In genomic region chr4:62646556-62647248, GRCm38 (mm10) we compare ENCODE assay signal across 20 mouse cellular contexts.
DNase-seq lines count a peak whose midpoint lies in the region; ATAC-seq and TF ChIP-seq lines count a peak whose summit lies in the region.
"Had no signal": no experiment of that assay in that cellular context is flagged by ENCODE, and none has a peak within 500 bp of the region (broad histone marks: within the 10 kb centered on the region; RNA-seq: fewer than 3 reads in every experiment).

No protein-coding gene starts in this region.

- peak overlapping the region; percentile 41 for H3K27ac ChIP-seq in heart, adult 2 months
- H3K27ac ChIP-seq in heart, embryonic 11.5 days (ENCODE audit: low read depth, low read length), result no peak overlapping the region
- H3K27ac ChIP-seq in lung, postnatal 0 days (ENCODE audit: low read length), result peak overlapping the region; percentile 38; the same call in 1 of the 2 replicates
- no peak overlapping the region for H3K27ac ChIP-seq in intestine, postnatal 0 days (ENCODE audit: low read depth, low read length)
- no peak overlapping the region for H3K27ac ChIP-seq in forebrain, postnatal 0 days (ENCODE audit: low read depth, low read length)
- H3K27ac ChIP-seq: forebrain, embryonic 15.5 days; hindbrain, embryonic 12.5 days had no signal

- 61% methylated on average over 9 of the region's 9 CpGs for WGBS in heart, adult 2 months
- 63% methylated on average over 9 of the region's 9 CpGs for WGBS in heart, embryonic 11.5 days (ENCODE audit: insufficient replicate concordance)
- WGBS in lung, postnatal 0 days, result 43% methylated on average over 9 of the region's 9 CpGs
- WGBS in lung, adult 2 months, result 40% methylated on average over 9 of the region's 9 CpGs
- WGBS in intestine, postnatal 0 days, result 51% methylated on average over 9 of the region's 9 CpGs
- 77% methylated on average over 9 of the region's 9 CpGs for WGBS in forebrain, postnatal 0 days

- H3K79me2 ChIP-seq in heart, adult 2 months (replicated peaks; ENCODE audit: control insufficient read depth, insufficient read depth, low read length), result no peaks in the 10 kb centered on the region

- no peak for ATAC-seq in heart, embryonic 11.5 days (replicated peaks; ENCODE audit: insufficient number of reproducible peaks, low FRiP score, low TSS enrichment)
- ATAC-seq in lung, postnatal 0 days, result peak; percentile 75
- ATAC-seq in intestine, postnatal 0 days, result peak; percentile 24; the same call in 1 of the 2 replicates
- no peak for ATAC-seq in forebrain, postnatal 0 days
- ATAC-seq: forebrain, embryonic 15.5 days; hindbrain, embryonic 16.5 days had no signal

- TF ChIP-seq EP300 in heart, adult 2 months (IDR thresholded peaks at IDR 0.05; ENCODE audit: insufficient read depth, low read depth, low read length), result no peak
- no peak; the same call in 1 of the 2 replicates for TF ChIP-seq EP300 in lung, postnatal 0 days (IDR thresholded peaks at IDR 0.05)

- no peaks in the 10 kb centered on the region for H3K27me3 ChIP-seq in heart, adult 2 months (ENCODE audit: control insufficient read depth, insufficient read depth, low read length)
- H3K27me3 ChIP-seq in heart, embryonic 11.5 days (ENCODE audit: control insufficient read depth, insufficient read depth, low read length), result peaks cover 24% of the 10 kb centered on the region
- no peaks in the 10 kb centered on the region for H3K27me3 ChIP-seq in lung, postnatal 0 days (replicated peaks; ENCODE audit: insufficient read depth, low read length)
- no peaks in the 10 kb centered on the region for H3K27me3 ChIP-seq in intestine, postnatal 0 days (replicated peaks; ENCODE audit: control insufficient read depth, insufficient read depth, low read length)
- no peaks in the 10 kb centered on the region for H3K27me3 ChIP-seq in forebrain, postnatal 0 days (ENCODE audit: insufficient read depth, low read length)
- H3K27me3 ChIP-seq: CH12.LX; forebrain, embryonic 15.5 days had no signal

- no peak overlapping the region for H3K4me3 ChIP-seq in heart, adult 2 months
- no peak overlapping the region for H3K4me3 ChIP-seq in heart, embryonic 11.5 days (ENCODE audit: low read depth, low read length)
- H3K4me3 ChIP-seq in lung, postnatal 0 days (ENCODE audit: low read depth, low read length), result no peak overlapping the region
- H3K4me3 ChIP-seq in lung, adult 2 months (replicated peaks; ENCODE audit: extremely low read depth, low read depth, low read length), result no peak overlapping the region
- no peak overlapping the region for H3K4me3 ChIP-seq in intestine, postnatal 0 days (ENCODE audit: low read depth, low read length)
- no peak overlapping the region for H3K4me3 ChIP-seq in forebrain, postnatal 0 days (ENCODE audit: low read depth, low read length)
- H3K4me3 ChIP-seq: erythroblast, embryonic 14.5 days; forebrain, embryonic 15.5 days; hindbrain, embryonic 12.5 days had no signal

- H3K36me3 ChIP-seq in heart, adult 2 months (ENCODE audit: control insufficient read depth, insufficient read depth, low read length), result peaks cover 23% of the 10 kb centered on the region
- 0 out of 2 replicates have a peak, but pooled peaks cover 2% of the 10 kb centered on the region for H3K36me3 ChIP-seq in heart, embryonic 11.5 days (ENCODE audit: control insufficient read depth, insufficient read depth, low read length)
- H3K36me3 ChIP-seq in lung, postnatal 0 days (ENCODE audit: insufficient read depth, low read length), result no peaks in the 10 kb centered on the region
- peaks cover 43% of the 10 kb centered on the region for H3K36me3 ChIP-seq in intestine, postnatal 0 days (ENCODE audit: control insufficient read depth, insufficient read depth)
- no peaks in the 10 kb centered on the region for H3K36me3 ChIP-seq in forebrain, postnatal 0 days (ENCODE audit: insufficient read depth)
- H3K36me3 ChIP-seq: forebrain, embryonic 15.5 days; hindbrain, embryonic 12.5 days had no signal

- no peak for DNase-seq in heart, adult 2 months
- DNase-seq in lung, postnatal 0 days (ENCODE audit: low spot score), result peak; percentile 70
- no peak for DNase-seq in lung, adult 2 months
- peak; percentile 16 for DNase-seq in fat pad, adult 2 months (ENCODE audit: extremely low read depth, low read depth, low spot score)
- no peak for DNase-seq in forebrain, postnatal 0 days
- DNase-seq: adrenal gland, adult 2 months; adrenal gland, postnatal 25 days; cerebellum, adult 18-20 months; cerebellum, adult 9-11 months; cerebellum, postnatal 36 days; gastrocnemius, postnatal 10 days; heart, postnatal 10 days; heart, postnatal 4 days had no signal

- H3K4me2 ChIP-seq in heart, embryonic 11.5 days, result no peak overlapping the region
- no peak overlapping the region for H3K4me2 ChIP-seq in lung, postnatal 0 days (replicated peaks; ENCODE audit: low read depth, low read length)
- no peak overlapping the region for H3K4me2 ChIP-seq in intestine, postnatal 0 days (replicated peaks; ENCODE audit: low read depth)
- H3K4me2 ChIP-seq in forebrain, postnatal 0 days (ENCODE audit: low read depth), result no peak overlapping the region
- H3K4me2 ChIP-seq: forebrain, embryonic 15.5 days; hindbrain, embryonic 12.5 days had no signal

- no peak for TF ChIP-seq POLR2A in heart, adult 2 months (IDR thresholded peaks at IDR 0.05; ENCODE audit: insufficient read depth, low read depth, low read length)
- TF ChIP-seq POLR2A in lung, adult 2 months (IDR thresholded peaks at IDR 0.05; ENCODE audit: borderline replicate concordance, extremely low read depth, low read depth, low read length), result no peak

- no peak overlapping the region for H3K9ac ChIP-seq in heart, adult 2 months (ENCODE audit: low read depth, low read length)
- no peak overlapping the region for H3K9ac ChIP-seq in heart, embryonic 11.5 days (ENCODE audit: low read depth, low read length)
- H3K9ac ChIP-seq in lung, postnatal 0 days (replicated peaks; ENCODE audit: low read depth), result no peak overlapping the region
- no peak overlapping the region for H3K9ac ChIP-seq in intestine, postnatal 0 days (ENCODE audit: low read depth, low read length)
- H3K9ac ChIP-seq in forebrain, postnatal 0 days, result no peak overlapping the region
- H3K9ac ChIP-seq: forebrain, embryonic 15.5 days; hindbrain, embryonic 12.5 days had no signal

- H3K9me3 ChIP-seq in heart, embryonic 11.5 days (replicated peaks; ENCODE audit: control insufficient read depth, low read length), result no peaks in the 10 kb centered on the region
- H3K9me3 ChIP-seq in lung, postnatal 0 days (ENCODE audit: low read length), result no peaks in the 10 kb centered on the region
- no peaks in the 10 kb centered on the region for H3K9me3 ChIP-seq in intestine, postnatal 0 days (ENCODE audit: control insufficient read depth)
- H3K9me3 ChIP-seq in forebrain, postnatal 0 days (ENCODE audit: low read length), result no peaks in the 10 kb centered on the region
- H3K9me3 ChIP-seq: forebrain, embryonic 15.5 days; hindbrain, embryonic 12.5 days had no signal

- intact Hi-C loops in heart, adult 2 months (cut with DNase I), result no loop called here

- no peak for TF ChIP-seq CTCF in heart, adult 2 months (IDR thresholded peaks at IDR 0.05)
- no peak for TF ChIP-seq CTCF in lung, postnatal 0 days (IDR thresholded peaks at IDR 0.05)
- TF ChIP-seq CTCF in lung, adult 2 months (IDR thresholded peaks at IDR 0.05; ENCODE audit: insufficient read depth, low read length), result no peak
- no peak for TF ChIP-seq CTCF in intestine, postnatal 0 days (IDR thresholded peaks at IDR 0.05; ENCODE audit: low read depth)
- TF ChIP-seq CTCF in forebrain, postnatal 0 days (IDR thresholded peaks at IDR 0.05; ENCODE audit: low read depth), result no peak

- peaks cover 30% of the 10 kb centered on the region for H3K4me1 ChIP-seq in heart, adult 2 months (ENCODE audit: control insufficient read depth, insufficient read depth, low read length)
- H3K4me1 ChIP-seq in heart, embryonic 11.5 days (ENCODE audit: control insufficient read depth, insufficient read depth, low read length), result peaks cover 29% of the 10 kb centered on the region
- peaks cover 7% of the 10 kb centered on the region for H3K4me1 ChIP-seq in lung, postnatal 0 days (ENCODE audit: insufficient read depth, low read depth, low read length)
- peaks cover 16% of the 10 kb centered on the region for H3K4me1 ChIP-seq in lung, adult 2 months (ENCODE audit: control insufficient read depth, insufficient read depth, low read length)
- H3K4me1 ChIP-seq in intestine, postnatal 0 days (replicated peaks; ENCODE audit: control insufficient read depth, insufficient read depth, low read length), result no peaks in the 10 kb centered on the region
- no peaks in the 10 kb centered on the region for H3K4me1 ChIP-seq in forebrain, postnatal 0 days (ENCODE audit: insufficient read depth)

Comparison
In these comparisons a context has a peak if more than half of its experiments do, and no peak if none do; other contexts are left out.
1. DNase-seq: peak in lung, postnatal 0 days (single experiment) and fat pad, adult 2 months (single experiment); none in heart, adult 2 months (0 of 2), lung, adult 2 months (single experiment) and forebrain, postnatal 0 days (single experiment).
2. H3K27ac ChIP-seq: peak in heart, adult 2 months (single experiment) and lung, postnatal 0 days (single experiment); none in heart, embryonic 11.5 days (single experiment), intestine, postnatal 0 days (single experiment) and forebrain, postnatal 0 days (single experiment).
3. ATAC-seq: peak in lung, postnatal 0 days (single experiment) and intestine, postnatal 0 days (single experiment); none in heart, embryonic 11.5 days (single experiment) and forebrain, postnatal 0 days (single experiment).